Mouse (Mus musculus): ENCODE measurements around the gene Calhm2.
"Not testable (repeated sequence)": the region's sequence is repeated elsewhere in the genome, so short reads cannot be mapped to it uniquely, and the experiment has no call there.

Gene Calhm2

DNA sequence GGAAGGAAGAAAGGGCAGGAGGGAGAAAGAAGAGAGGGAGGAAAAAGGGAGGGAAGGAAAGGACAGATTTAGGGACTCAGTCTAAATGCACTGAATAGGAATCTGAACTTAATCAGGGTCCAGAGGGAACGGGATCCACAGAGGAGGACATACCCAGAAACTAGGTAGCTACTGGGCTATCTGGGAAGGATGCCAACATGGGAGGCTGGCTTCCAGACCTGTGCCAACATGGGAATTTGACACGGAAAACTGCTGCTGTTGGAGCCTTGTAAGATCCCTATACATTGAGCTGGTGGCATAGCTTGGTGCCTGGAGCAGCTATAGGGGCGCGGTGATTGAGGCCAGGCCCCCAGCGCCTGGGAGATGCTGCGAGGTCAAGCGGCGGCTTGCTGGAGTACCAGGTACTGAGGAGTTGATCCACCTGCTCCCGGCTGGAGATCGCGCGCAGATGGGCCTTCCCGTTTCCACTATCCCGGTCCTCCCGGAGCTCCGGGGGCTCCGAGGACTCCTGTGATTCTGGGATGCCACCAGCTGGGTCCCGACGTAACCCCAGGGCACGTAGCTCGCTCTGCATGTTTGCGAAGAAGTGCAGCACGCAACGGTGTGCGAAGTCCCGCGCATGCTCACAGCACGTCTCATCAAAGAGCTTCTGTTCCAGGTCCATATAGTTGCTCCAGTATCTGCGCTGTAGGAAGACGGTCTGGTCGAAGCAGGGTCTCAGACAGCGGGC, 13.4 kb upstream of the Calhm2 start:
- in situ Hi-C loops (cut with MseI, MboI): no loop called here

DNA sequence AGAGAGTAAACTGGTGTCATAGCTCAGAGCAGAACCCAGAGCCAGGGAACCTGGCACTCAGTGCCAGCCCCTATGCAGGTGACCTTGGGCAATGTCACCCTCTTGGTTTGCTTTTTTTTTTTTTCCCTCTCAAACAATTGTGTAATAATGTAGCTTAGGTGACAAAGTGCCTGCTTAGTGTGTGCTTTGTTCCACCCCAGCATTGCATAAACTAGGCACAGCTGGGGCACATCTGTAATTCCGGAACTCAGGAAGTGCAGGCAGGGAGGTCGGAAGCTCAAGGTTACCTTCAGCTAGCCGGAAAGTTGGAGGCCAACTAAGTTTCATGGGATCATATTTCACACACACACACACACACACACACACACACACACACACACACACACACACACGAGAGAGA, 11.8 kb upstream of the Calhm2 start:
- in situ Hi-C loops (cut with MseI, MboI): no loop called here

DNA sequence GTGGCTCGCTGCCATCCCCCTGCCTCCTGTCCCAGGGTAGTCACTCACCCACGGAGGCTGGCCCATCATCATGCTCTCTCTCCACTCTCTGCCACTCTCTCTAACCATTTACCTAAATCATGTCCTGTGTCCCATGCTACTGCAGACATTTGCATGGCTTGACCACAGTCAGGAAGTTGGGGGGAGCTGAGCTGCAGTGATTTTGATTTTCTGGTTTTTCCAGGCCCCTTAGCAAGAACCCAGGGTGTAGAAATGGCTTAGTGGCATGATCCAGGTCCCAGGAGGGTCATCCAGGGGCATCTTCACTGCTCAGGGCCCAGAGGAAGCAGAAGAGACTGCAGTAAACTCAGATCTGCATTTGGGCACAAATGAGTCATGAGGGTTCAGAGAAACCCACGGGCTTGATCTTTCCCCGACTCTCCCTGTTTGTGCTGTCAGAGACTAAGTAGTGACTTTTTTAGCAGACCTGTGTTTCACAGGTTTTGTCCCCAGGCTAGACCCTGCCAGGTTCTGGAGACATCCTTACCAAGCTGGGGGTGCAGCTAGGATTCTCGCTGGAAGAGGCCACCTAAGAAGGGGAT, 10.3 kb upstream of the Calhm2 start:
- in situ Hi-C loops (cut with MseI, MboI): no loop called here

DNA sequence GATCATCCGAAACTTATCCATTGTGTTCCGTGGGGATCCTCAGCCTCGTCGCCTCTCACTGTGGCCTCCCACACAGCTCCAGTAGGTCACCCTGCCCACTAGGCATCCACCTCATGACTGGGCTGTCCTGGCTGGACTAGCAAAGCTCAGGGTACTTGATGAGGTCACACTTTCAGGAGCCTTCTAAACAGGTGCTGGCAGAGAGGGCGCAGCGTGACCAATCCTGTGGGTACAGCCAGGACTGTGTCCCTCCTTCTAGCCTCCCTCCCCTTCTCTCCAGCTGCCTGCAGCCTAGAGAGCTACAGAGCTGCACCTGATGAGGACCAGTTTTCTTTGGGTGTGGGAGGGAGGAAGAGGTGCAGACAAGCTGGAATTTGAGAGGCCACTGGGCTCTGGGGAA, 6.1 kb upstream of the Calhm2 start, which contains the start of gene Calhm1:
Calhm1 (minus strand) TSS at position 101 of the 400 bp plus-strand sequence.
- in situ Hi-C loops (cut with MseI, MboI): no loop called here

DNA sequence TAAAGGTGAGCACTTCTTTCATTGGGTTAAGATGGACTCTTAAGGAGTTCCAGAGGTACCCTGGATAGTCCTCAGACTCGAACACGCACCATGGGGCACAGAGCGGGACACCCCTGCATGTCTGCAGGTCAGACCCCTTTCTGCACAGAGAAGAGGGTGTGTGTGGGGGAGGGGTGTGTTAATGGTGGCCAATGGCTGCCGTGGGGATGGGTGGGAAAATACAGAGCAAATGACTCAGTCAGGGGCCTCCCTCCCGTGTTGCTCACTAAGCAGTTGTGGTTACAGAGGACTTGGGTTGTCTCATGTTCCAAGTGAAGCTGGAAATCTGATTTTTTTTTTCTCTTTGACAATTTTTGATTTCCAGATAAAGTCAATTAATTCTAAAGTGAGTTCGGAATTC, 4.3 kb upstream of the Calhm2 start:
- in situ Hi-C loops (cut with MseI, MboI): no loop called here

DNA sequence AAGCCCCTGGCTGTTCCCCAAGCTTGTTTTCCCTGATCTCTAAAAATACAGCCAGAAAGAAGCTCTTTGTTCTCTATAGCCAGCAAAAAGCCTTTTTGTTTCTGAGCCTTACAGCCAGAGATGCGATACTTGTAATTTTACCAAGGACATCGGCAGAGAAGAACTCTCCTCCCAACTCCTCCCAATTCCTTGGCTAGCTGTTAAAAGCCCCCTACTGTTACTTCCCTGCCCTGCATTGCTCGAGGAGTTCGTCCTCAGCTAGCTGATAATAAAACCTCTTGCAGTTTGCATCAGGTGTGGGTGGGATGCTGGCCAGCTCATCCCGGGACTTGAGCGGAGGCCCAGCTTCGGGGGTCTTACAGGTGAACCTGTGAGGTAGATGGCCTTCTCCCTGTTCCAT, 1.5 kb upstream of the Calhm2 start:
- in situ Hi-C loops (cut with MseI, MboI): not testable (repeated sequence)

DNA sequence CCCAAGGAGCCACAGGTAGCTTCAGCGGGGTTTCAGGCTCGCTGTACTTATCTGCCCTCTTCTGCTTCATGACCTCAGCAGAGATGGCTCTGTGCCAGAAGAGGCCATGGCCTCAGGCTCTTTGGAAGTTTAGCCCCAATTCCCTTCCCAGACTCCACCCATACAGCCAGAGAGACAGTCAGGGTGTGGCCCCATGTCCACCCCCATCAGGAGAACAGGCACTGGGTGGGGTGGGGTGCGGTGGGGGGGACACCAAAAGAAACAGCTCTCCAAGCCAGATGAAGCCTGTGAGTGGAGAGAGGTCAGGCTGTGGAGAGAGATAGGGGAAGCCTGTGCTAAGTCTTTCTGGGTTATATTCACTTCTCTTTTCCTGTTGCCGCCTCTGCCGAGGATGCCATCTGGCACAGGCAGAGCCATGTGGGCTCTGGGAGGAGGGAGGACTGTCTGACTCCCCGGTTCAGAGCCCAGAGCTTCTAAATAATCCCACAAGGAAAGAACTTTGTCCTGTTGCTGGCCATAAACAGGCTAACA, 978 bp downstream of the Calhm2 start:
- in situ Hi-C loops (cut with MseI, MboI): no loop called here

DNA sequence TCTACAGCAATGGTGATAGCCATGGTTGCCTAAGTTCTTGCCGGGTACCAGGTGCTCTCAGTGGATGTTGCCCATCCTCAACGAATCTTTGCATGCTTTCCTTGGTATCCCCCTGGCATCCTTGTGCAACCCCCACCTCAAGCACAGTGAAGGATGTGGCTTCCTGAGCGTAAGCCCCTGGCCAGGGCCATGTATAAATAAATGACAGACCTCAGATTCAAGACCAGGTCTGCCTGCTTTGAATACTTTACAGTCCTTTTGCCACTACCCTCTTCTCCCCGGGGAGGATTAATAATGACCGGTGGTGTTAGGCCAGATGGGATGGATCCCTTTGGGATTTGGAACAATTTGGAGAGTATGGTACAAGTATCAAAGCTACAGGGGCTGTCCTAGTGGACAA, 1.9 kb downstream of the Calhm2 start:
- in situ Hi-C loops (cut with MseI, MboI): no loop called here

DNA sequence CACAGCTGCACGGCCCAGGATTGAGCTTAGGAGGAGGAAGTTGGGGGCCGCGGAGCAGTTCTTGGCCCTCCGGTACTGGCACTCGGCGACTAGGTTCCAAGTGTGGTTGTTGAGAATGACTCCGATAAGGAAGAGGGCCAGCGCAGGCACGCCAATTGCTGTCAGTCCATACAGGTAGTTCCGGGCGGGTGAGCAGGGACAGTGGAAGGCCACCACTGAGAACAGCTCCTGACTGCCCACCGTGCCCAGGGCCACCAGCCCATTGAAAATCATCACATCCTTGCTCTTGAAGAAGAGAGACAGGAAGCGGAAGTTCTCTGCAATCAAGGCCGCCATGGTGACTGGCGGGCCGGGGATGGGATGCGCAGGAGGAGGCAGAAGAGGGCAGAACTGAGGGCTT, 2.5 kb downstream of the Calhm2 start:
- in situ Hi-C loops (cut with MseI, MboI): no loop called here

DNA sequence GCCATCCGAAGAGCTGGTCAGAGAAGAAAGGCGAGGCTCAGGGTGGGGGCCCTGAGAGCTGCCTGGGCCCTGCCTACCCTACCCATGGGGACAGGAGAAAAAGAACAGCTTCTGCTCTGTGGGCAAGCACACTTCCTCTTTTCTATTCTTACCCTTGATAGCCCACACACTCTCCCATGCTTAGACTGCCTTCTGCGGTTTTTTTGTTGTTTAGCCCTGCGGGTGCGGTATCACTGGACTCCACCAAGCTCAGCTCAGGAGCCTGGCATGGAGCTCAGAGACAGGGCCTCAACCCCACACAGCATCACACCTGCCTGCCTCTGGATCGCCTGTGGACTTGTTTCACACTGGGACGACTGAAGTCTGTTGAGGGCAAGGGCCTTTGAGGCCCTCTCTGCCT, 4.9 kb downstream of the Calhm2 start:
- in situ Hi-C loops (cut with MseI, MboI): no loop called here

DNA sequence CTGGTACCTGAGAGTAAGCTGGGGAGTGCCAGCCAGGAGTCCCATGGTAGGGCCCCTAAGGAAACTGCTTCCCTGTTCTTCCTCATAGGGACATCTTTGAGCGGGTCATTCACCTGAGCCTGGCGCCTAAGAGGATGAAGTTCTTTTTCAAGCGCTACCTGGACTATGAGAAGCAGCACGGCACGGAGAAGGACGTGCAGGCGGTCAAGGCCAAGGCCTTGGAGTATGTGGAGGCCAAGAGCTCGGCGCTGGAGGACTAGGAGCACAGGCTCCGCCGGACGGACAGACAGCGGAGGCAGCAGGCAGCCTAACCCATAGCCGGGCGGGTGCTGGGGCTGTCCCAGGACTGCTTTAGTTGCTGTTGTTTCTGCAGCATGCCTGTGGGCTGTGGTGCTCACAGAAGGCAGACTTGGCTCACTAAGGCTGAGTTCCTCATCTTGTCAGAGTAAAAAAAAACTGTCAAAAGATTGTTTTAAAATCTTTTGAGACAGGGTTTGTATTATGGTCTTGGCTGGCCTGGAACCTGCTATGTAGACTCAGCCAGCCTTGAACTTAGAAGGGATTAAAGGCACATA, 7.5 kb downstream of the Calhm2 start:
- in situ Hi-C loops (cut with MseI, MboI): no loop called here

DNA sequence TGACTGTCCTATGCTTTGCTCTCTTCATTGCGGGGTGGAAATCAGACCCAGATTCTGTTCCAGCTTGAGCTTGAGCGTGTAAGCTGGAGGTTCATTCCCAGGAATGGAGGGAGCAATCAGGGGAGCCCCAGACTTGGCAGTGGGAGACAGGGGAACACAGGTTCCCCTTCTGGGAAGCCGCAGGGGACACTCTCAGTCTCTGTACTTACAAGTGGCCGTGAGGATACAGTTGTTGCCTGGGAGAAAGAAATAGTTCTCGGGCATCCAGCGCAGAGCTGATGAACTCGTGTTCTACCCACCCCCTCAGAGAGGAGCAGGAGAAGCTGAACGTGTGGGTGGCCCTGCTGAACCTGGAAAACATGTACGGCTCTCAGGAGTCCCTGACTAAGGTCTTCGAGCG, 9.3 kb downstream of the Calhm2 start:
- in situ Hi-C loops (cut with MseI, MboI): no loop called here

DNA sequence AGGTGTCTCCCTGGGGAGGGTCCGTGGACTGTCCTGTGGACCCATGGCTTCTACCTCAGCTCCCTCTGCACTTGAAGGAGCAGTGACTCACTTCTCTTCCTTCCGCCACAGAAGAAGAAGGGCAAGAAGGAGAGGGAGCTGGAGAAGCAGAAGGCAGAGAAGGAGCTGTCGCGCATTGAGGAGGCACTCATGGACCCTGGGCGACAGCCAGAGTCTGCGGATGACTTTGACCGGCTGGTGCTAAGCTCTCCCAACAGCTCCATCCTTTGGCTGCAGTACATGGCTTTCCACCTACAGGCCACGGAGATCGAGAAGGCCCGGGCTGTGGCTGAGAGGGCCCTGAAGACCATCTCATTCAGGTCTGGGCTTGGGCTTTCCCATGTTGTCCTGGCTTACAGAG, 9.9 kb downstream of the Calhm2 start:
- in situ Hi-C loops (cut with MseI, MboI): no loop called here

DNA sequence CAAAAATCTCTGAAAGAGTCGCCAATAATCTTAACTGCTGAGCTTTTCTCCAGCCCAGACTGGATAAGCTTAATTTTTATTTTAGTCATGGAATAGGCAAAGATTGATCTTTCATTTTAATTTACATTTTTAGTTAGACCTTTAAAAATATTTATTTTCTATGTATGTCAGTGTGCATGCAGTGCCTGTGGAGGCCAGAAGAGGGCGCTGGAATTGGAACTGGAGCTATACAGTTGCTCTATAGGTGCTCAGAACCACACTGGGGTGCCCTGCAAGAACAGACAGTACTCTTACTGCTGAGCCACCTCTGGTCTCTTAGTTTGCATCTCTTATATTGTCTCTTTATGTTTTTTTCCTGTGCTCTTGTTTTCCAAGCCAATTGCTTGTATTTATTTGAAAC, 15.3 kb downstream of the Calhm2 start:
- in situ Hi-C loops (cut with MseI, MboI): loop anchor here in 1 of 2 experiments (5.0 kb wide), 1 partner anchor 44 kb away; no protein-coding TSS in a partner anchor

DNA sequence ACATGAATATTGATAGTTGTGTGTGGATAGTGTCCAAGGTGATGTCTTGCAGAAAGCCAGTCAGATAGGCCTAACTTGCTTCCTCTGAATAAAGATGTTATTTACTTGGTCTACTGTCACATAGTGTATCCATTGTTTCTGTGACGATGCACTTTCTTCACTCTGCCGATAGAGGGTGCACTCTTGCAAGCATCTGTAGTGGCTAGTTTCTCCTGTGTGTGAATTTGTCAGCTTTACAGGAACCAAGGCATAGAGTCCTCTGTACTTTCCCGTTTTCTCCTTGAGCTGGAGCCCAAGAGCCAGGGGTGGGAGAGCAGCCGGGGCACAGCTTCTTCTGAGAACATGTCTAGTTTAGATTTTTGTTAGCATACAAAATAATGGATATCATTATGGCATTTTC, 17.0 kb downstream of the Calhm2 start:
- in situ Hi-C loops (cut with MseI, MboI): loop anchor here in 1 of 2 experiments (5.0 kb wide), 1 partner anchor 46 kb away; no protein-coding TSS in a partner anchor

DNA sequence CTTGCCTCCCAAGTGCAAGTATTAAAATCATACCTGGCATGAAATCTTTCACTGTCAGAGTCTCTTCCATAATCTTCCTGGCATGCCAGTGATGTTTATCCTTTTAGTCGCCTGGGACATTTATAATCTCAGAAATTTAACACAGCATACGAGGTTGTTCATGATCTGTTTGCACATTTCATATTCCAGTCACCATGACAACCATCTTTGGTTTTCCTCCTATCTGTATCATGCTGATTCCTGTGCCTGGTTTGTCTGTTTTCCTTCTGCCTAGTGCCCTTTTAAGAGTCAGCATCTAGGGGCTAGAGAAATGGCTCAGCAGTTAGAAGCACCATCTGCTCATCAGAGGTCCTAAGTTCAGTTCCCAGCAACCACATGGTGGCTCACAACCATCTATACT, 19.5 kb downstream of the Calhm2 start:
- in situ Hi-C loops (cut with MseI, MboI): no loop called here

DNA sequence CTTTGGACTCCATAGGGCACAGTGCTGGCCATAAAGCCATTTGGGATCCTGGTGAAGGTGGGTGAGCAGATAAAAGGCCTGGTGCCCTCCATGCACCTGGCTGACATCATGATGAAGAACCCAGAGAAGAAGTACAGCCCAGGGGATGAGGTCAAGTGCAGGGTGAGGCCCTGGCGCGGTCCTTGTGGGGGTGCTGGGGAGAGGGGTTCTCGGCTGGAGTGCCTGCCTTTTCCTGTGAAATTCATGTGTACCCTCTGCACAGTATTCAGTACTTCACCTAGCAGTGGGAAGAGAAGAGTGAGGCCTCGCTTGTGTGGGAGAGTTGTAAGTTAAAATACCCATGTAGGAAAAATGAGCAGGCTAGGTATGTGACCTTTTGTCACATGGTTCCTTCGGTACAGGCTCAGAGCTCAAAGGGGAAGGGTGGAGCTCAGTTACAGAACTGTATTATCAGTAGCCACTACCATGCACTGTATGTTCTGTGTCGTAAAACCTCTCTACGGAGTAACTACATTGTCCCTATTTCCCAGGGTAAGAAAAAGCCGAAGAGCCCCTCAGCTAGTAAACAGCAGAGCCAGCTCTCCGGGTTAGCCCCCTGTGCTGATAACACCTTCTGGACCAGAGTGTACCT, 33.3 kb downstream of the Calhm2 start:
- in situ Hi-C loops (cut with MseI, MboI): no loop called here

DNA sequence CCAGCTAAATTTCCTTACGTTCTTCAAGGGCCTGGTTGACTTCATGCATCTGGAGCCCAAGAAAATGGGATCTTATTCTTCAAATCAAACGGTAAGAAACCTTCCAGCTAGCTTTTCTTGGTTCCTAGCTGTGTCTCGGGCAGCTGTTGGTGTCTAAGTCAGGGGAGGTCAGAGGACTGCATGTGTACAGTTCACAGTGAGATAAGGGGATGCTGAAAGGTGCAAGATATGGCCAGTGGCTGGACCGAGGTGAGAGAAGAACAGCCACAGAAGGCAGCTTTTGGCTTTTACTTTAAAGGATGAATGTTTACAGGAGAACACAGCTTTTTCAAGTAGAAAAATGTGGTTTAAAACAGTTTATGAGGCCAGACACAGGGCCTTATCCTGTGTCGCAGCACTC, 37.0 kb downstream of the Calhm2 start:
- in situ Hi-C loops (cut with MseI, MboI): no loop called here

DNA sequence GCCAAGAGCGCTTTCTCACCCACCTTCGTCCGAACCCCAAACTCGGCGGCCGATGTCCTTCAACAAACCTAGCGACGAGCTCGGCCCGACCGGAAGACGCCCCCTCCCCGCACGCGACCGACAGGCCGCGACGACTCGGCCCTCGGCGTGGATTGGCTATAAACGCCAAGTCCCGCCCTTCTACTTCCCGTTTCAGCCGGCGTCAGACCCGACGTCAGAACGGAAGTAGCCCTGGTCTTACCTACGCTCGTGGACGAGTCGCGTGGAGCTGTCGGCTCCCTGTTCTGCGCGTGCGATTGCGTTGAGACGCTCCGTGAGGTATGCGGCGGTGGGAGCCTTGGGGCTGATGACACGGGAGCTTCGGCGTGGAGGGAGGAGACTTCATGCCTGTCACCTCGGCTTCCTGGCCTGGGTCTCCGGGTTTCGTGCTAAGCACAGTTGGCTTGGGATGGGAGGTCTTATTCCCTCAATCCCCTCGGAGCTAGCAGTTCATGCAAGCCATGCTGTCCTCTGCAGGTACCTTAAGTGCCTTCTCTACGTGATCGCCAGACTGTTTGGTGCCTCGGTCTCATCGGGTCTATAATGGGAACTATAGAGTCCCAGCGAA, 47.4 kb downstream of the Calhm2 start, which contains the start of the genes Usmg5 and Pdcd11:
Usmg5 (minus strand) TSS at position 98 of the 607 bp plus-strand sequence.
Pdcd11 (plus strand) TSS at position 219 of the 607 bp plus-strand sequence.
- in situ Hi-C loops (cut with MseI, MboI): no loop called here

DNA sequence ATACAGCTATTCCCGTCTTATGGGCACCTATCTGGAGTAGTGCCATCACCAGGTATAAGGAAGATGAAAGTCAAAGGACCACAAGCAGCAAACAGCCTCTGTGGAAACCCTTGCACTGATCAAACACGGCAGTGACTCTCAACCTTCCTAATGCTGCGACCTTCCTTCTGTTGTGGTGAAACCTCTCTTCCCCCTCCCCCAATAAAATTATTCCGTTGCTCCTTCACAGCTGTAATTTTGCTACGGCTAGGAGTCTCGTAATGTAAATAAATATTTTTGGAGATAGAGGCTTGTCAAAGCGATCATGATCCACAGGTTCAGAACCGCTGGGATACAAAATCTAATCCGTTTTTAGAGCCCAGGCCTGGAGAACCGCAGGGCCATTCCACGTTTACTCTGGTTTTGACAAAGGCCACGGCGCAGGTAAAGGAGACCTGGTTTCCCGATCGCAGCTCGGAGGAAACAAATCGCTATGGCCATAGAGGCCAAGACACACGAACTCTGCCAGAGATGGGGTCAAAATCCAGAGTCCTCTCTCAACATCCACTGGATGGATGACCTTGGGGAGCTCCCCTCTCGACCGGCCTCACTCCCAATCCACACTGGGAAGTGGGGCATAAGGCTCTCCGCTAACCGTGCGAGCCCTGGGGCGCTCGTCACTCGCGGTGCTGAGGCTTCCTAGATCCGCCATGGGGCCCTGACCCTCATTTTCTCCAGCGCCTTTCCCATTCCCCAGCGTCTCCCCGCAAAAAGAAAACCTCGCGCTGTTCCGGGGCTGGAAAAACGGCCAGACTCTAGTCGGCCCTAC, 48.2 kb downstream of the Calhm2 start:
- in situ Hi-C loops (cut with MseI, MboI): no loop called here

DNA sequence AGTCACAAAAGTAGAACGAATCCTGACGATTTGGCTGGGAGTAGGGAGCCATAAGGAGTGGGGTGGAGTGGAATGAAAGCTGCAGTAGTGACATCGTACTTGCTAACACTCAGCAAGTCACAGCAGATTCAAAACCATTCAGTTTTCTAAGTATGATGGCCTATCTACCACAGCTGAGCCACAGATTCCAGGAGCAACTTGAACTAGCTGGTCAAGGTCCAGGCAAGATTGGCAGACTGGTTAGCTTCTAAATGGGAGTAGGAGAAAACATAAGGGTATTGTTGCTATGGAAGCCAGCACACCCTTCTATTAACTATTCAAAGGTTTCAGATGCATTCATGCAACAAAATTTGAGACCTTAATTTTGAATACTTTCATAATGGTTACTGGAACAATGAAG, 49.9 kb downstream of the Calhm2 start:
- in situ Hi-C loops (cut with MseI, MboI): no loop called here

All from mouse trophoblast stem cell (cell line).